Mouse (Mus musculus): ENCODE measurements around the gene Jaml. TPM values are rescaled to one million over a fixed set of nuclear protein-coding genes. Genes with fewer than 3 reads are reported as not detected.

Jaml gene
- polyA plus RNA-seq, 1 experiment = 3.8 TPM

DNA sequence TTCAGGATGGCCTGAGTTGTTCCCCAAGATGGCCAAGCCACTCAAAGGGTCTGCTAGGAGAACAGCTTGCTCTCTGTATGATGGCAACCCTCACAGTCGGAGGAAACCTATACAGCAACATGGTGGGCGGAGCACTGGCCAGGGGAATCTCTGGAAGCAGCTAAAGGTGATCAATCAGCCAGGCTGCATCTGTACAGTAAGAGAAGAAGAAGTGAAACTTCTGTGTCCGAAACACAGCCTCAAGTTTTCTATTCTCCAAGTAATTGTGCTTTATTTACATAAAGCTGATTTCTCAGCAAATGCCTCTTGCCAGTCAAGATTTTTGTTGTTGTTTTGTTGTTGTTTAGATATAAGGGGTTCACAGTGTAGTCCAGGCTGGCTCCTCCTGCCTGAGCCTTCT, 1.1 kb upstream of the Jaml start:
- Histone ChIP-seq H3K4me1 (ENCODE audit: control insufficient read depth, insufficient read depth, low read length) (peaks cover 2% of the 10 kb centered on the region; the same call in 1 of the 2 replicates), H3K27me3 (ENCODE audit: control insufficient read depth, insufficient read depth, low read length) (no peaks in the 10 kb centered on the region; the same call in 1 of the 2 replicates), H3K4me3 (replicated peaks; ENCODE audit: insufficient read depth, low read depth, low read length) (no peak overlapping the region), H3K27ac (ENCODE audit: insufficient read depth, low read length) (no peak overlapping the region)
- TF ChIP-seq CTCF (IDR thresholded peaks at IDR 0.05; ENCODE audit: borderline replicate concordance, insufficient read depth, low read depth, low read length) = no peak
- TF ChIP-seq POLR2A (IDR thresholded peaks at IDR 0.05; ENCODE audit: borderline replicate concordance, insufficient read depth, low read length) = no peak
- 74% methylated on average over 3 of the region's 3 CpGs for WGBS
- DNase-seq = no peak

DNA sequence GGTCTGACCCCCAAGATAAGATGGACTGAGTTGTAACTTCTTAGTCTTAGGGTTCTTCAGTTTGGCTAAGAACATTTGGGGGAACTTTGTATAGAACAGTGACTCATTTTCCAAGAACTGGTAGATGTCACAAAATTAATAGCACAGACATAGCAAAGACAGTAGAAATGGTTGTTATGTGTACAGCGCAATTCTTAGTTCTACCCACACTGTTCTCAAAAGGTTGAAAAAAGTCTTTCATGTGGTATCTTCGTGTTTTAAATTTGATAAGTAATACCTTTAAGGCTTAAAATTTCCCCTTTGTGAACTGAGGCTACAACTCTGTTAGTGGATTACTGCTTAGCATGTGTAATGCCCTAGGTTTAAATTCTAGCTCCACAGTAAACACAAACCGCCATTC, 4.1 kb downstream of the Jaml start:
- Histone ChIP-seq H3K27ac (ENCODE audit: insufficient read depth, low read length) (no peak overlapping the region), H3K4me3 (replicated peaks; ENCODE audit: insufficient read depth, low read depth, low read length) (no peak overlapping the region), H3K27me3 (ENCODE audit: control insufficient read depth, insufficient read depth, low read length) (no peaks in the 10 kb centered on the region), H3K4me1 (ENCODE audit: control insufficient read depth, insufficient read depth, low read length) (peaks cover 41% of the 10 kb centered on the region)
- DNase-seq = no peak
- TF ChIP-seq POLR2A (IDR thresholded peaks at IDR 0.05; ENCODE audit: borderline replicate concordance, insufficient read depth, low read length) = no peak
- no peak for TF ChIP-seq CTCF (IDR thresholded peaks at IDR 0.05; ENCODE audit: borderline replicate concordance, insufficient read depth, low read depth, low read length)
- WGBS = 92% methylated on average over 3 of the region's 3 CpGs

DNA sequence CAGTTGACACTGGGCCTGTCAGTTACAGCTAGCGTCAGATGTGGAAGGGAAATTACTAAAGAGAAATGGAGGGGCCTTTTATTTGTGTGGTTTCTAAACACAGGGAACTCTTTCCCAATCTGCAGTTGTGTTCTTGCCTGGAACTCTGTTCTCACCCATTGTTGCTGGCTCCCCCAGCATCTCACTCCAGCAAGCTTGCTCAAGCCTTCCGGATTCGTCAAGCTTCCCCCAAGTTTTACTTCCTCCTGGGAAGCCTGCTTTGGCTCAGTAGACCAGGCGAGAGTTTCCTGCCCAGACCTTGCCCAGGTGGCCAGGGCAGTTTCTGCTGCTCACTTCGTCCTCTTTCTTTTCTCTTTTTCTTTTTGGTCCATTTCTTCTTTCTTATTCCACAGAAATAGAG, 5.6 kb downstream of the Jaml start:
- H3K27me3 ChIP-seq (ENCODE audit: control insufficient read depth, insufficient read depth, low read length) = no peaks in the 10 kb centered on the region
- H3K27ac ChIP-seq (ENCODE audit: insufficient read depth, low read length) = peak overlapping the region; percentile 94
- 43% methylated on average over 5 of the region's 5 CpGs for WGBS
- TF ChIP-seq POLR2A (IDR thresholded peaks at IDR 0.05; ENCODE audit: borderline replicate concordance, insufficient read depth, low read length) = no peak
- TF ChIP-seq CTCF (IDR thresholded peaks at IDR 0.05; ENCODE audit: borderline replicate concordance, insufficient read depth, low read depth, low read length) = no peak
- peaks cover 44% of the 10 kb centered on the region for H3K4me1 ChIP-seq (ENCODE audit: control insufficient read depth, insufficient read depth, low read length)
- H3K4me3 ChIP-seq (replicated peaks; ENCODE audit: insufficient read depth, low read depth, low read length) = no peak overlapping the region
- no peak for DNase-seq

DNA sequence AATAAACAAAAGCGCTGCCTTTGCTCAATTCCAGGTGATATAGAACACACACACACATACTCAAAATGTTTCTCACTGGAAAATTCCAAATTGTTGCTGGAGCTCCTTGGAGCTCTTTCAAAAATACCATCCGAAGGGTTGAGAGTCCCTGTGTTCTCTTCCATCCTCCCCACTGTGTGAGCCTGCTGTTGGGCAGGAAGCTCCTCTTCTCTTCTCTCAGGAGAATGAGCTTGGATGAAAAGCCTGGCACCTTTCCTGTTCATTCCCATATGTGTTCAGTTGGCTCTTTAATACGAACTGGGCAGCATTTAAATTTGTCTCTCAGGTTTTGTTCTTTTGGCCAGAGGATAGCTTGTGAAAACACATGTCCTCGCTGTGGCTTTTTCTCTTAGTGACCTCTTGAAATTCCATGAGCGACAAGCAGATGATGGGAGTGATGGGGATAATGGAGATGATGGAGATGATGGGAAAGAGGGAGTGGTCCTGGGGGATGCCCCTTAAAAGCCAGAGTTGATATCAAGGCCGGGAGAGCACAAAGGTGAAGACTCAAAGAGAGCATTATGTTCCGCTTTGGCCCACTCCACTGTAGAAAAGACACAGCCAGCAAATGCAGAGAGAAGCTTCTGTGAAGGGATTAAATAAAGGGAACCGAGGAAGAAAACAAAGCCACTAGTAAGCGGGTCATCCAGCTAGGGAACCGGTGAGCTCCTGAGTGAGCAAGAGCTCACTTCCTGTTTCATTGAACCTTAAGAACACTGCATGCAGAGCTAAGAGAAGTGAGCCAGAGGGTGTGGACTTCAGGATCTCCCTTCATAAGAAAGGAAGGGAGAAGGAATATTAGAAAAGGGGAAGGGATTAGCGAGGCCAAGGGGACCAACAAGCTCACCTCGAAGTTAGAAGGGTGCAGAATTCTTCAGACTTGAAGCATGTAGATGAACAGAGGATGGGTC, 7.0 kb downstream of the Jaml start:
- WGBS = 17% methylated on average over 12 of the region's 12 CpGs
- H3K4me3 ChIP-seq (replicated peaks; ENCODE audit: insufficient read depth, low read depth, low read length) = no peak overlapping the region
- H3K4me1 ChIP-seq (ENCODE audit: control insufficient read depth, insufficient read depth, low read length) = peaks cover 44% of the 10 kb centered on the region
- H3K27ac ChIP-seq (ENCODE audit: insufficient read depth, low read length) = peak overlapping the region; percentile 94
- no peaks in the 10 kb centered on the region for H3K27me3 ChIP-seq (ENCODE audit: control insufficient read depth, insufficient read depth, low read length)
- TF ChIP-seq CTCF (IDR thresholded peaks at IDR 0.05; ENCODE audit: borderline replicate concordance, insufficient read depth, low read depth, low read length) (no peak), POLR2A (IDR thresholded peaks at IDR 0.05; ENCODE audit: borderline replicate concordance, insufficient read depth, low read length) (peak; percentile 41; the same call in 1 of the 2 replicates)
- peak; percentile 82 to 98 for DNase-seq

DNA sequence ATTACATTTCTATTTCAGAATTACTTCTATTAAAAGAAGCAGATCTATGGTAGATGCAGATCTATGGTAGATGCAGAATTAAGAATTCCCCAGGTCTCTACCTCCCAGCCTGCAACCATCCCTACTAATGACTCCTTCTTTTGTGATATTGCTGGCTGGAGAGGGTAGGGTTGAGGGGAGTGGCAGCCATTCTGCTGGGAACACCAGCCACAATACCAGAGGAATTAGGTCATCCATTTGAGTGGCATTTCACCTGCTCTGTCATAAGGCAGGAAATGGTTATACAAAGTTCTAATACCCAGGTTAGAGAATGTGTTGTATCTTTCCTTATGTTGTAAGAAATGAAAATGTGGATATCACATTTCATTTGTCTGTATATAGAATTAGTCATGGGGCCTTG, 9.1 kb downstream of the Jaml start:
- TF ChIP-seq CTCF (IDR thresholded peaks at IDR 0.05; ENCODE audit: borderline replicate concordance, insufficient read depth, low read depth, low read length) = no peak
- no peak for TF ChIP-seq POLR2A (IDR thresholded peaks at IDR 0.05; ENCODE audit: borderline replicate concordance, insufficient read depth, low read length)
- Histone ChIP-seq H3K4me3 (replicated peaks; ENCODE audit: insufficient read depth, low read depth, low read length) (no peak overlapping the region), H3K27me3 (ENCODE audit: control insufficient read depth, insufficient read depth, low read length) (no peaks in the 10 kb centered on the region), H3K4me1 (ENCODE audit: control insufficient read depth, insufficient read depth, low read length) (peaks cover 44% of the 10 kb centered on the region), H3K27ac (ENCODE audit: insufficient read depth, low read length) (peak overlapping the region; percentile 89; the same call in 1 of the 2 replicates)
- no peak for DNase-seq

DNA sequence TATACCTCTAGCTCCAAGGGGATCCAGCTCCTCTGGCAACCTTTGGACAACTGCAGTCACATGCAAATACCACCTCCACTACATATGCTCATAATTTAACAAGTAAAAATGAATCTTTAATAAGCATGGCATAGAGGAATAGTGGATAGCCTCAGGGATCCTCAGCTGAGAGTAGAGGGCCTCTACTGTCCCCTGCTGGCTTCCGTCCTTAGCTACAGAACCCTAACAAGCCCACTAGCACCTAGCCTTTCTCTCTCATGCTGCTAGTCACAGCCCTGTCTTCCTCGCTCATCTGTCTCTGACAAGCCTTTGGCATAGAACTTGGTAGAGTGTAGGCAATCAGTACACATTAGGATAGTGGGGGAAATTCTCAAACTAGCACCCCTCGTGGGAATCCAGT, 11.8 kb downstream of the Jaml start:
- peak; percentile 33; the same call in 1 of the 2 replicates for TF ChIP-seq CTCF (IDR thresholded peaks at IDR 0.05; ENCODE audit: borderline replicate concordance, insufficient read depth, low read depth, low read length)
- TF ChIP-seq POLR2A (IDR thresholded peaks at IDR 0.05; ENCODE audit: borderline replicate concordance, insufficient read depth, low read length) = no peak
- H3K4me1 ChIP-seq (ENCODE audit: control insufficient read depth, insufficient read depth, low read length) = peaks cover 25% of the 10 kb centered on the region
- peak overlapping the region; percentile 23; the same call in 1 of the 2 replicates for H3K27ac ChIP-seq (ENCODE audit: insufficient read depth, low read length)
- no peak overlapping the region for H3K4me3 ChIP-seq (replicated peaks; ENCODE audit: insufficient read depth, low read depth, low read length)
- WGBS = 80% methylated on average over 3 of the region's 3 CpGs
- no peaks in the 10 kb centered on the region for H3K27me3 ChIP-seq (ENCODE audit: control insufficient read depth, insufficient read depth, low read length)
- no peak for DNase-seq

DNA sequence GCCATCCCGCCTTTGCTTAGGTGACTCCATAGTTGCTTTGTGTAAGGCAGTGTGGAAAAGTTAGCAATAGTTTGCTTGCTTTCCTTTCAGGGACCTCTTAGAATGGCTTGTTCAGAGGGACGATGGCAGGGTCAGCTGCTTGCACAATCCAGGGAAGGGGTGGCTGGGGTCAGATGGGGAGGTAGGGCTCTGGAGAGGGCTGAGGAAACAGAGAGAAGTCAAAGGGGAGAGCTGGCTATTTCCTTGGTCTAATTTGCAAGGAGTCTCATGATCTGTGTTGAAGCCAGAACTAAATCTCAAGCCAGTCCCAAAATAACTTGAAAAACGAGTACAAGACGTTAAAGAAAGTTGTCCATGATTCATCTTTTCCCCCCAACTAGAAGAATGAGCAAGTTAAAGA, 13.7 kb downstream of the Jaml start:
- no peak for DNase-seq
- H3K4me3 ChIP-seq (replicated peaks; ENCODE audit: insufficient read depth, low read depth, low read length) = no peak overlapping the region
- no peaks in the 10 kb centered on the region for H3K27me3 ChIP-seq (ENCODE audit: control insufficient read depth, insufficient read depth, low read length)
- TF ChIP-seq POLR2A (IDR thresholded peaks at IDR 0.05; ENCODE audit: borderline replicate concordance, insufficient read depth, low read length) = no peak
- TF ChIP-seq CTCF (IDR thresholded peaks at IDR 0.05; ENCODE audit: borderline replicate concordance, insufficient read depth, low read depth, low read length) = no peak
- peaks cover 10% of the 10 kb centered on the region; the same call in 1 of the 2 replicates for H3K4me1 ChIP-seq (ENCODE audit: control insufficient read depth, insufficient read depth, low read length)
- WGBS = 81% methylated on average over 4 of the region's 4 CpGs
- H3K27ac ChIP-seq (ENCODE audit: insufficient read depth, low read length) = no peak overlapping the region

Data from cerebellum, adult 2 months (tissue).